Mouse (Mus musculus): ENCODE results near the gene Leng8. TPM values are rescaled to one million over a fixed set of nuclear protein-coding genes. Genes with fewer than 3 reads are reported as not detected.
"Not testable (repeated sequence)": the region's sequence is repeated elsewhere in the genome, so short reads cannot be mapped to it uniquely, and the experiment has no call there.

The Leng8 gene
- polyA plus RNA-seq, 1 experiment from 2014 or later: 60.6 TPM

GRCm38 (mm10) chr7:4161596-4161995, 24.8 kb downstream of the Leng8 start:
- H3K4me1 ChIP-seq: peaks cover 29% of the 10 kb centered on the region
- not testable (repeated sequence) for H3K36me3 ChIP-seq (replicated peaks); H3K4me3 ChIP-seq; H3K27me3 ChIP-seq (ENCODE audit: poor library complexity, severe bottlenecking); H3K9me3 ChIP-seq; H3K27ac ChIP-seq; DNase-seq (ENCODE audit: extremely low spot score, low spot score)
- WGBS: 94% methylated on average over 4 of the region's 4 CpGs

GRCm38 (mm10) chr7:4163571-4164072, 26.8 kb downstream of the Leng8 start:
- Histone ChIP-seq H3K9me3 (no peaks in the 10 kb centered on the region), H3K4me1 (peaks cover 33% of the 10 kb centered on the region), H3K36me3 (replicated peaks) (no peaks in the 10 kb centered on the region), H3K4me3 (peak overlapping the region; percentile 57), H3K27ac (peak overlapping the region; percentile 80), H3K27me3 (ENCODE audit: poor library complexity, severe bottlenecking) (no peaks in the 10 kb centered on the region)
- 2% methylated on average over 11 of the region's 11 CpGs for WGBS
- no peak for DNase-seq (ENCODE audit: extremely low spot score, low spot score)

- WGBS: under 1% methylated on average over 19 of the region's 20 CpGs
Observed at GRCm38 (mm10) chr7:4164090-4164910, 27.5 kb downstream of the Leng8 start, which contains the start of gene Cdc42ep5. Gene Cdc42ep5 (minus strand): TSS chr7:4164860.

GRCm38 (mm10) chr7:4165286-4165685, 28.4 kb downstream of the Leng8 start:
- Histone ChIP-seq H3K27ac (peak overlapping the region; percentile 80), H3K4me1 (peaks cover 33% of the 10 kb centered on the region), H3K36me3 (replicated peaks) (no peaks in the 10 kb centered on the region), H3K9me3 (no peaks in the 10 kb centered on the region), H3K4me3 (peak overlapping the region; percentile 57; the same call in 1 of the 2 replicates), H3K27me3 (ENCODE audit: poor library complexity, severe bottlenecking) (no peaks in the 10 kb centered on the region)
- 20% methylated on average over 3 of the region's 3 CpGs for WGBS
- no peak for DNase-seq (ENCODE audit: extremely low spot score, low spot score)

More at GRCm38 (mm10) chr7:4164090-4164910, 27.5 kb downstream of the Leng8 start, which contains the start of gene Cdc42ep5:
- Histone ChIP-seq H3K4me1 (peaks cover 33% of the 10 kb centered on the region), H3K27me3 (ENCODE audit: poor library complexity, severe bottlenecking) (no peaks in the 10 kb centered on the region), H3K27ac (peak within 1 kb of the TSS; percentile 80), H3K9me3 (no peaks in the 10 kb centered on the region), H3K4me3 (peak within 1 kb of the TSS; percentile 57), H3K36me3 (replicated peaks) (no peaks in the 10 kb centered on the region)
- DNase-seq (ENCODE audit: extremely low spot score, low spot score): peak; percentile 64

GRCm38 (mm10) chr7:4167098-4167497, 30.3 kb downstream of the Leng8 start:
- H3K27me3 ChIP-seq (ENCODE audit: poor library complexity, severe bottlenecking): no peaks in the 10 kb centered on the region
- peaks cover 33% of the 10 kb centered on the region for H3K4me1 ChIP-seq
- no peak overlapping the region for H3K4me3 ChIP-seq
- no peaks in the 10 kb centered on the region for H3K9me3 ChIP-seq
- H3K27ac ChIP-seq: no peak overlapping the region
- no peak for DNase-seq (ENCODE audit: extremely low spot score, low spot score)
- H3K36me3 ChIP-seq (replicated peaks): no peaks in the 10 kb centered on the region

- no peaks in the 10 kb centered on the region for H3K36me3 ChIP-seq (replicated peaks)
- H3K27me3 ChIP-seq (ENCODE audit: poor library complexity, severe bottlenecking): no peaks in the 10 kb centered on the region
- DNase-seq (ENCODE audit: extremely low spot score, low spot score): no peak
- 84% methylated on average over 6 of the region's 6 CpGs for WGBS
- H3K4me1 ChIP-seq: peaks cover 5% of the 10 kb centered on the region
- H3K4me3 ChIP-seq: no peak overlapping the region
- no peak overlapping the region for H3K27ac ChIP-seq
- H3K9me3 ChIP-seq: no peaks in the 10 kb centered on the region
Observed at GRCm38 (mm10) chr7:4170193-4170938, 33.5 kb downstream of the Leng8 start.

- H3K27me3 ChIP-seq (ENCODE audit: poor library complexity, severe bottlenecking): no peaks in the 10 kb centered on the region
- H3K27ac ChIP-seq: no peak overlapping the region
- DNase-seq (ENCODE audit: extremely low spot score, low spot score): no peak
- WGBS: 45% methylated on average over 3 of the region's 3 CpGs
- no peaks in the 10 kb centered on the region for H3K4me1 ChIP-seq
- no peaks in the 10 kb centered on the region for H3K9me3 ChIP-seq
- no peak overlapping the region for H3K4me3 ChIP-seq
- H3K36me3 ChIP-seq (replicated peaks): no peaks in the 10 kb centered on the region
Observed at GRCm38 (mm10) chr7:4178438-4178837, 41.6 kb downstream of the Leng8 start.

Other genes with a start within 250 kb of the Leng8 start
- gene Gm14548, start 238.9 kb upstream of the Leng8 start, polyA plus RNA-seq (2016; fragmentation: Nextera tagmentation; extraction: Ambion mirVana): not detected in 2 replicates
- gene Lilra6, start 221.5 kb upstream of the Leng8 start, polyA plus RNA-seq (2016; fragmentation: Nextera tagmentation; extraction: Ambion mirVana): not detected in 2 replicates
- 0.26 and 0.51 TPM in 2 replicates for gene Lair1, start 73.8 kb upstream of the Leng8 start, polyA plus RNA-seq (2016; fragmentation: Nextera tagmentation; extraction: Ambion mirVana)
- gene Ttyh1, start 17.6 kb upstream of the Leng8 start, polyA plus RNA-seq (2016; fragmentation: Nextera tagmentation; extraction: Ambion mirVana): 32.6 and 33.0 TPM in 2 replicates
- gene Leng9, start 13.3 kb downstream of the Leng8 start, polyA plus RNA-seq (2016; fragmentation: Nextera tagmentation; extraction: Ambion mirVana): 1.7 and 1.8 TPM in 2 replicates
- 18.3 and 22.1 TPM in 2 replicates for gene Cdc42ep5, start 27.8 kb downstream of the Leng8 start, polyA plus RNA-seq (2016; fragmentation: Nextera tagmentation; extraction: Ambion mirVana)
- not detected in 2 replicates for gene Lilra5, start 100.7 kb downstream of the Leng8 start, polyA plus RNA-seq (2016; fragmentation: Nextera tagmentation; extraction: Ambion mirVana)
- not detected in 2 replicates for gene Ncr1, start 200.7 kb downstream of the Leng8 start, polyA plus RNA-seq (2016; fragmentation: Nextera tagmentation; extraction: Ambion mirVana)